Mouse (Mus musculus): ENCODE data around the gene Pde10a.
"Not testable (repeated sequence)": the region's sequence is repeated elsewhere in the genome, so short reads cannot be mapped to it uniquely, and the experiment has no call there.

Gene Pde10a

DNA sequence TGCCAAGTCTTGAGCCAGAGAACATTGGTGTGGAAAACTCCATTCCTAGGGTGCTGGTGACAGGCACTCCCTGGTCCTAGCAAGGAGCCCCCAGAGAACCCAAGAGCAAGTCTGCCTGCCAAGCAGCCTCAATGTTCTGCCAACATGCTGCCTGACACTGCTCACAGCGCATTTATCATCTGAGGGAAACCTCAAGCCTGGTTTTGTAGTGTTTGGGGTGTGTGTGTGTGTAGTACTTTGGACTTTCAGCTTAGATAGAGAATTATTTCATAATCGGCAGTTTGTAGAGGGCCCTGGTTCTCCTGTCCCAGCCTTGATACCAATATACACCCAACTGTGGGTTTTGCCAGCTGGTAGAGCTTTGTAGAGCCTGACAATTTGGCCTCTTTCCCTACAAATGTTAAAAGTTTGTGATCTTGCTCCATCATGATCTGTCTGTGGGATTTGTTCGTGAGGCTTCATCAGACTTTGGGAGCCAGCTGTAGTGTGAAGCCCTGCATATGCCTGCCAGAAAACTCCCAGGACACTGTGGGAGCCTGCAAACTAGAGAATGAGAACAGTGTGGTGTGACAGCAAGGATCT lies 127.6 kb downstream of the Pde10a start:
- DNase-seq, result no peak

DNA sequence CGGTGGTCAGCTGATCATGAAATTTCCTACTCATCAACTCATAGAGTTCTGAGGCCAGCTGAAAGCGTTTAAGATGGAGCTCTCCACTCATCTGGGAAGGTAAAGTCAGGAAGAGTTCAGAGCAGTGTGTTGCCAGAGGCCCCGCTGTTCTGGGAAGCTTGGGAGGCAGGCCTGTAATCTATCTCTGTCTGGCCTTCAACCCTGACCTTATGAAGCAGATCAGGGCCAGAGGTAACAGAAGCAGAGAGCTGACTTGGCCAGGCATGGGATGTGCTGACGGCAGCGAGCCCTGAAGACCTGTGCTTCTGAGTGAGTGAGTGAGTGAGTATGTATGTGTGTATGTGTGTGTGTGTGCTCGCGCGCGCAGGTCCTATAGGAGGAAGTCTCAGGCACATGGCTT lies 132.5 kb downstream of the Pde10a start:
- DNase-seq, result no peak

DNA sequence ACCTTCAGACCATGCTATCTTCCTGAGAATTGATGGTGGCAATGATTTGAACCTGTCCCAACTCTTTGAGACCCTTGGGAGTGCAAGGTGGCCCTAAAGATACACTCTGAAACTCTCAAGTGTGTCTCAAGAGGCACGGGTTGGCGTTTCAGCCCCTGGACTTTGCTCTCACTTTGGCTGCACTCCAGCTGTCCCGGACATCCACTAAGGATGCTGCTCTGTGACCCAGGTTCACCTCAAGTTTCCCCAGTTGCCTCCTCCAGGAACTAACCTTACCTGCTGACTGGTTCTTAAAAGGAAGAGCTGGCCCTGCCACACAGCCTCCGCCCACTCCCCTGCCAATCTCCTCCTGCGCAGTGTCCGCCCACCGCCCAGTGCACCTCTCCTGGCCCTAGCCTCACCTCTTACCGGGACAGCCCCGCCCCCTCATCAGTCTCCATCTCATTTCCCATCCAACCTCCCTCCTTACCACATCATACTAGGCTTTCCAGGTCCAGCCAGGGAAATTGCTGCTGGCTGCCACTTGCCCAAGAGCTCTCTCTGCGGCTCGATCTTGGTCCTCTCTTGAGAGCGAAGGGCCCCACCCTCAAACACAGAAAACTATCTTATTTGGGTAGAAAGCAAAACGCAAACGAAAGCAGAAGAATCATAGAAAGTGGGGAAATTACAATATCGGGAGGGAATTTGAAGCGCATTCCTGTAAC lies 133.7 kb downstream of the Pde10a start:
- peak; percentile 45 for DNase-seq

DNA sequence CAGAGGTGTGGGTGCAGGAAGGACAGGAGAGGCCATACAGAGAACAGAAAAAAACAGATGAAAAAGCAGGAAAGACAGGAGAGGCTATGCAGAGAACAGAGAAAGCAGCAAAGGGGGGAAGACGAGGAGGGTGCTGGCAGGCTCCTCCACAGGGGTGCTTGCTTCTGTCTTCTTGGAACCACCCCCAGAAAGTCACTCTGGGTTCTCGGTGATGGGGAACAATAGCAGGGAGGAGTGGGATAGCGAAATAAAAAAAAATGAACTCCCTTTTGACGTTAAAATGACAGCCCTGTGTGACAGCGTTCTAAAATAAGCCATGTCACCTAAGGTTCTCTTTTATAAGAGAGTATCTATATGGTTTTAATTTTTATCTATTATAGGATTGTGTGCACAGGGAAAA lies 141.7 kb downstream of the Pde10a start:
- peak; percentile 28 for DNase-seq

DNA sequence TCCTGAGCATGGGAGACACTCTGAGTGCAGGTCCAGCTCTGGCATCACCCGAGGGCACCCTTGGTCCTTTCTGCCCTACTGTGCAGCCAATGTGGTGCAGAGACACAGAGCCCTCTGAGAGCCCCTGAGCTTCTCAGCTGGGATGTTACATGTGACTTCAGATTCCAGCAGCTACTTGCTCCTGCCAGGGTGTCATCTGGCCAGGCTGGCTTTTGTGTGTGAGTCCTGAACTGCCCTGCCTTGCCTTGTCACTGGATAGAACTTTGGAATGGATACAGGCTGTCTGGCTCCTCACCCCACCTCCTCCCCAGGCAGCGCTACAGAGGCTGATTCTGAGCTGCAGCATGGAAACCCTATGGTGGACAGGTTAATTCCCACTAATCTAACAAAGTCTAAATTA lies 149.5 kb downstream of the Pde10a start:
- DNase-seq, result no peak

DNA sequence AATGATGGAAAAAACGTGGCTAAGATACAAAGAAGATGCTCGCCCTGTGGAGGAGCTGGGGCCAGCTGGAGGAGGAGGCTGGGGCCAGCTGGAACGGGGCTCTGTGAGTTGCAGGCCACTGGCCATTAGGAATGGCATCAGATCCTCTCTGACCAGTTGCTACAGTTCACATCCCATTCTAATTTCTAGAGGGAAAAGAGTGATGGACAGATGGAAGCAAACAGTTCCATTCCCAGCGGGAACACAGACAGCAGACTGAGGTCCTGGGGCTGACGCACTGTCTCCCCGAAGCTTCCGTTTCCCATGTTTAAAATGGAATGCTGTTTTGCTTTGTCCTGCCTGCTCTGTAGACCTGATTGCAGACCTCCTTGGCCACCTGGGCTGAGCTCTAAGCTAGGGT lies 161.2 kb downstream of the Pde10a start:
- no peak for DNase-seq

DNA sequence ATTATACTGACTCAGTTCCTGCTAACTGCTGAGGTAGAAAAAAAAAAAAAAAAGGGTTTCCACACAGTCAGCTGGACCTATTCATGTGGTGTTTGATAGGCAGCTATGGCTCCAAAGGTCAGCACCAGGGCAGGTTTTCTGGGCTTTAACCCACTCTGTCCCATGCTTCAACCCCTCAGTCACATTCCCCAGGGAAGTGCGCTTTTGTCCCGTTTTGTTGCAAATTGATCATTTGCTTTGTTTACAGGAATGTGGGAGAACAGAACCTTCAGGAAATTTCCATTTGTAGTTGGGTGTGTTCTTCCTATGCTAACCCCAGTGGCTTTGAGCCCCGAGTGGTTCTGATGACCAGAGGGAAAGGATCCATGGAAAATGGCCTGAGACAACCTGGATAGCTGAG lies 162.9 kb downstream of the Pde10a start:
- DNase-seq, result no peak

DNA sequence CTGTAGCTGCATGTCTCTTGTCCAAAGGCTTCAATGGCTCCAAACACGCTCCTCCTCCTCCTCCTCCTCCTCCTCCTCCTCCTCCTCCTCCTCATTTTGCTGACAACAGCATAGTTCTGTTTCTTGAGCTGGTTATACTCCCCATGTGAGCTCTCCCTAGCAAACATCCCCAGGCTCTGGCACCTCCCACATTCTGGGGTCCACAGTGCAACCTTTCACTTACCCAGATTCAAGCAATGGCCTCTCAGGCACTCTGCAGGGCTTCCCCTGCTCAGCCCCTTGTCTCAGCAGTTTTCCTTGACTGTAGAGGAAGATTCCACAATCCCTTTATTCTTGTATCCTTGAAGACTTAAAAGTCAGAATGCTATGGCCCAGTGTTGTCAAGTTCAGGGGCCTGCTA lies 173.1 kb downstream of the Pde10a start:
- DNase-seq, result no peak

DNA sequence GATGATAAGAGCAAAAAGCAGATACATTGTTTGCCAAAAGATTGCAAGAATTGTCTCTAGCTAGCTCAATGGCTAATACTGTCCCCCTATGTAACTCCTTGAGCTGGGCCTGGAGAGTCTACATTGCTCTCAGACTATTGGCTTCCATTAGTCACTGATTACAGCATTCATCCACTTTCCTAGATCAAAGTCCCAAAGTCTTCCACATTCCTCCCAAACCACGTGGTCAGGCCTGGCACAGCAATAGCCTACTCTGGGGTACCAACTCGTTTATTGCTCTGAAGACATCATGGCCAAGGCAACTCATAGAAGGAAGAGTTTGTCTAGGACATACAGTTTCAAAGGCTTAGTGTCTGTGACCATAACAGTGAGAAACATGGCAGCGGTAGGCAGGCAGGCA lies 173.6 kb downstream of the Pde10a start:
- no peak for DNase-seq

DNA sequence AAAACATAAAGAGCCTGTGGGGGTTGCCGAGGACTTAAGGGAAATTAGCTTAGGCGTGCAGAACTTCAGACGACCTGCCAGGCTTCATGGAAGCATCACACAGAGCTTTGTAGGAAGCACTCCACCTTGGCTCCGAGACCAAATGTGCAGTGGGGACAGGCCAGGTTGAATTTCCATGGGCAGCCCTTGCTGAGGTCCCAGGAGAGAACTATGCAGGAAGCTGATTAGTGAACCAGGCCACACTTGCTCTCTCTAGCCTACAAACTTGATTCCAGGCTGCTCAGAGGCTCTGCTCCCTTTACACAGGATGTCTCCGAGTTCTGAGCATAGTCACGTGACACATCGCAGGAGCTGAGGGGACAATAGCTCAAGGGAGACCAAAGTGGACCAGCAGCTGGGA lies 175.9 kb downstream of the Pde10a start:
- no peak for DNase-seq

DNA sequence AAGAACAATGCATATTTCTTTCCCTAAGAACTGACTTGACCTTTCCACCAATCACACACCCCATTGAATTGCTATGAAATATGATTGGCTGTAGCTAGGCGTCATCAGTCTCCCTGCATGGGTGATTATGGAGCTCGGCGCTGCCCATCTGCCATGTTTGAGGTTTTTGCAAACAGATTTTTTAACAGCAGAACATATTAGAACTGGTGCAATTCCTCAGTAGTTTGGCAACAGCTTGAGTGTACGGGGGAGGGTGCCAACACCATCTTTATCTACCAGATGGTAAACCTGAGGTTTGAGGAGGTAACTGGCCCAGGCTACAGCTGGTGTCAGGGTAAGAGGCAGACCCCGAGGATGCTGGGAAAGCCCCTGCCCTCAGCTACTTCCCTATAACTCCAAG lies 177.3 kb downstream of the Pde10a start:
- peak; percentile 48 for DNase-seq

DNA sequence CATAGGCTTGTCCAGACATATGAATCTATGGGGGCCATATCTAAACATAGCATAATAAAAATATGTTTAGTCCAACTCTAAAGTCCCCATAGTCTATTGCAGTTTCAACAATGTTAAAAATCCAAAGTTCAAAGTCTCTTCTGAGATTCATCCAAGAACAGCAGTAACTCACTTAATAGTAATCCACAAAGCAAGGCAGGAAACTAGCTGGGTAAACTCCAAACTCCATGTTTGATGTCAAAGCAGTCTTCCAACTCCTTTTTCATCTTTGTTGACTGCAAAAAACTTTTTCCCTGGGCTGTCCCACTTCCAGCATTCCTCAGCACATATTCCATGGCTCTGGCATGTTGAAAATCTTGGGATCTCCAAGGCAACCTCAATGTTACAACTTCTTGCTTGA lies 182.8 kb downstream of the Pde10a start:
- DNase-seq, result no peak

DNA sequence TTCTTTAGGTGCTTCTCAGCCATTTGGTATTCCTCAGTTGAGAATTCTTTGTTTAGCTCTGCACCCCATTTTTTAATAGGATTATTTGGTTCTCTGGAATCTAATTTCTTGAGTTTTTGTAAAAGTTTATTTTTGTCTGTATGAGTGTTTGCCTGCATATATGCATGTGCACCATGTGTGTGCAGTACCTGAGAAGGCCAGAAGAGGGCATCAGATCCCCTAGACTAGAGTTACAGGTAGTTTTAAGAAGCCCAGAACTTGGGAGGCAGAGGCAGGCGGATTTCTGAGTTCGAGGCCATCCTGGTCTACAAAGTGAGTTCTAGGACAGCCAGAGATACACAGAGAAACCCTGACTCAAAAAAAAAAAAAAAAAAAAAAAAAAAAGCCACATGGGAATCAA lies 187.6 kb downstream of the Pde10a start:
- DNase-seq, result not testable (repeated sequence)

DNA sequence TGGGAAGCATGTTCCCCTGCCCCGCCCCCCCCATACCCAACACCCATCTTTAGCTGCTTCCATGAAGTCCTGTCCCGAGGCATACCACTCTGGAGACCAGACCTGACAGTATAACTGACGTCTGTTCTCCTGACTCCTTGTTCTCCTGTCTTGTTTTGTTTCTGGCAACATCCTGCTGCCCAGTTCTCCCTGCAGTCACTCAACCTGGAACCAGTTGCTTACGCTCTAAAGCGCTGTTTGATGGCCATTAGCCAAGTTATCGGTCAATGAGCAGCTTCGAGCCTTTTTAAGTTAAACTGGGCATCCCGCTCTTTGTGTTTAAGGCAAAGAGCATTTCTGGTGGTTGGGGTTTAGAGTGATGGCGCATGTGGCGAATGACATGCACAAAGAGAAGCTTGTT lies 195.8 kb downstream of the Pde10a start:
- no peak for DNase-seq

DNA sequence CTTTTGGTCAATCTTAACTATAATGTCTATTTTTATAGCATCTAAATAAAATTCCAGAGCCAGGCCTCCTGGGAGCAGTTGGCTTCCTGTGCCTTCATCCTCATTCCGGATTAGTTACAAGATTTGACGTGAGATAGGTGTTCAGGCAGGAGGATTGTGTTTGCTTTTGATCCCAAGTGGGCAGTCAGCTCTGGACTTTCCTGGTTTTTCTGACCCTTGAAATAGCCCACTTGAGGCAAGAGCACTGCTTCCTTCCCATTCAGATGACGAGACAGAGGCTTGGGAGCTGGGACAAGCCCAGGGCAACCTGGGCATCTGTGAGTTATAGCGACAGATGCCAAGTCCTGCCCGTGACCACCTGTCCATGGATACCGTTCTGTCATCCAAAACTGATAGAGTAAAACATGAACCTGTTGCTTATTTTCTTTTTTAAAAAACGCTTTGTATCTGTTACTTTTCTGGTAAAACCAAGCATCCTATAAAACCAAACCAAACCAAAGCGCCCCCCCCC lies 199.3 kb downstream of the Pde10a start:
- DNase-seq, result no peak

DNA sequence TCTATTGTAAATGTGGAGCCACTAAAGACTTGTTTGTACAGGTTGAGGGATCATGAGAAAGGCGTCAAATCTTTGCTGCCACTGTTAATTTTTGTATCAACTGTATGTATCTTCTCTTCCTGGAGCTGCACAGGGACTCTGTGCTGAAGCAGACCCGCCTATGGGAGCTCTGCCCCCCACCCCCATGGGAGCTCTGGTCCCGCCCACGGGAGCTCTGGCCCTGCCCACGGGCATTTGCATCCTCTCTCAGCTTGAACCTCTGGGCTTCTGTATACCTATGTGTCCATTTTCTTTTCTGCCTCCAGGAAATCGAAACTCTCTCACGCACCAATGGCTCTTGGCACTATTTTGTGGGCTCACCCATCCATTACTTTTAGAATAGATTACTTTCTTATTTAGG lies 203.5 kb downstream of the Pde10a start:
- no peak for DNase-seq

DNA sequence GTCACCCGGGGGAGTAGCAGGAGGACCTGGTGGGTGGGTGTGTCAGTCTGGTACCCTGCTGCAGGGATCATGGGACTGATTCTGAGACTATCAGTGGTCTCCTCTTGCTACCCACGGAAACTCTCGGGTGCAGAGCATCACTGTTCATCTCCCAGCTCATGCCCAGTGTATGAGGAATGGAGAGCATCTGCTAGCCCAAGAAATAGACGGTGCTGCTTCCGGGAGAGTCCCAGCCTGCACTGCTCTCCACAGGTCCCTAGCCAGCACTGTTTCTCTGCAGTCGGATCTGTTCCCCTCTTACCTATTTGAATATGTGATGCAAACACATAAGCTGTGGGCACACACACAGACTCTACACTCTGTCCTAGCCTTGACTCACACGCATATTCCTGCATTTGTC lies 204.6 kb downstream of the Pde10a start:
- DNase-seq, result peak; percentile 27

DNA sequence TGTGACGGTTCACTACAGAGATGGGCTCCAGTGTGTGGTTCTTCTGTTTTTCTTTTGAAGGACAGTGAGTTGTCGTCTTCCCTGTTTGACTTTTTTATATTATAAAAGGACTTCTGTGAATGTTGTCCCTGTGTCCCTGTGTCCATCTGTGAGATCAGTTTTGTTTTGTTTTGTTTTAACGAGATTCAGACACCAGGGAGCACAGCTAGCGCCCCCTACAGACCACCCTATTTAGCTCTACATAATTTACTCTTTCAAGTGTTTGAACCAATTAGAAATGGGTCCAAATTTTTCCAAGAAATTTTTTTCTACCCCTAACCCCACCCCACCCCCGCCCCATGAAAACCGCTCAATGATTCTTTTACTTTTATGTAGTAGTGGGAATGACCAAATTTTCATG lies 205.9 kb downstream of the Pde10a start:
- DNase-seq, result no peak

DNA sequence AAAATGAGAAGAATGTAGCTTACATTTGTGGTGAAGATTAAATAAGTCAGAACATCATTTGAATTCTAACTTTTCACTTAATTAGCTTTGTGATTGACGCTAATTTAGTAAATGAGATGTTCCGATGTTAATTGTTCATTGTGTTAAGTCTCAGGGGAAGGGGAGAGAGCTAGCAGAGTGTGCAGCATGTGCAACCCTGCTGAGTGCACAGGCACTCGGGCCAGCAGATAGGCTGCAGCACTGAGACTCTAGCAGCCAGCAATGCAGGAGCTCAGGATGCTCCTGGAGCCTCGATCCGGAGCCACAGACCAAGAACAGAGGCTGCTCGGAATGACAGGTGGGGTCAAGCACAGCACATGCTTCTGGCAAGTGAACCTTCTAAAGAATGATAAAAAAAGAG lies 211.1 kb downstream of the Pde10a start:
- DNase-seq, result no peak

DNA sequence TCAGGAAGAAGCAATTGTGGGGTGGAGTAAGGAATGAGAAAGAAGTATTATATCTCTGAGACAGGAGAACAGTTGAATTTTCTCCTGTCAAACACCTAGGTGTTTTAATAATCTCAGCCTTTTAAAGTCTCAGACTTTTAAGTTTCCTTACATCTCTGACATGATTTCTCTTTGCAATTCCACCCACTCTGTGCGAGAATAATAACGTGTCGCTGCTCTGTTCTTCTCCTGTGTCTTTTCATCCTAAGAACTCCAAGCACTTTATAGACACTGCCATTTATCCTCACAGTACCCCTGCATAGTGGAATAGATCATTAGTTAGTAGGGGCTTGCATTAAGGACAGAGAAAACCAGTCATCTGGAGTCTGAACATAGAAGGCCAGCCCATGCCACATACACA lies 217.6 kb downstream of the Pde10a start:
- DNase-seq, result no peak

DNA sequence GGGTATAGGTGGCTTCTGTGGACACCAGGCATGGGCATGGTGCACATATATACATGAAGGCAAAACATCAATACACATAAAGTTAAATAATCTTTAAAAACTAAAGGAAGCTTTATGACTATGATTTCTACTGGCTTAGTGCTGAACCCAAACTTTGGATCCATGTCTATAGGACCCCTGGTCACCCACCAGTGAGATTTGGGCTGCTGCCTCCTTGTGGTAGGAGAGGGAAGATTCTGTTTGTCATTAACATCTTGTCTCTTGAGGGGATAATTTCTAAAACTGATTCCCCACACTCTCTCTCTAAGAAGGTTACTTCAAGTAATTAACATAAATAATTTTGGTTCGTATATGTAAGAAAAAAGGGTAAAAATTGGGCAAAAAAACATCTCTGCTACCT lies 220.2 kb downstream of the Pde10a start:
- DNase-seq, result no peak

DNA sequence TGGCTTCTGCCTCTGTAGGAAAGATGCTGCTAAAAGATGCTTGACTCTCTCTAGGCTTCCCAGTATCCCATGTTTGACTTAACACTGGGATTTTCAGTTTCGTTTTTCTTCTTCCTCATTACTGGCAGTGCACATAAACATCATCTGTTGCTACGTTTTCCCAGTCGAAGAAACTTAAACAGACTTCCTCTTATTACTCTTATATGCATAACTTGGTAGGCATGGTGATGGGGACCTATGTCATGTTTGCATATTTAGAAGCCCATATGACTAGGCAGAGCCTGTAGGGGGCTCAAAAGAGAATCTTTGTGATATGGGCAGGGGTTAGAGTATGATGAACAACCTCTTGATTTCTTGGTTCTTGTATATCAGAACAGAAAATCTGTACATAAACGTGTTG lies 224.3 kb downstream of the Pde10a start:
- DNase-seq, result no peak

DNA sequence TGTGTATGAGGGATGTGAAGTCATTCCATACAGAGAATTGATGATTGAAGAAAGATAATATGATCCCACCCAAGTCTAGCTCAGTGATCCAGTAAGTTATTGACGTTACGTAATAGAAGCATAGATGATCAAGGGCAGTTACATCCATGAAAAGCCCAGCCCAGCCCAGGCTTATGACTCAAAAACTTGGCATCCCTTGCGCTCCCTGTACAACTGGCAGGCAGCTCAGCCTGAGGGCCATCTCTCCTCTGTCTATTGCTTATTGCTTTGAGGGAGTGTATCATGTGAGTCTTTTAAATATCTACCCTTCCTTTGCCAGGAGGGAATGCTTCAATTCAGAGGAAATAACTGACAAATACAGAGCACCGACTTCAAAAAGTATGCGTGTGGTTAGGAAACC lies 232.4 kb downstream of the Pde10a start:
- no peak for DNase-seq

DNA sequence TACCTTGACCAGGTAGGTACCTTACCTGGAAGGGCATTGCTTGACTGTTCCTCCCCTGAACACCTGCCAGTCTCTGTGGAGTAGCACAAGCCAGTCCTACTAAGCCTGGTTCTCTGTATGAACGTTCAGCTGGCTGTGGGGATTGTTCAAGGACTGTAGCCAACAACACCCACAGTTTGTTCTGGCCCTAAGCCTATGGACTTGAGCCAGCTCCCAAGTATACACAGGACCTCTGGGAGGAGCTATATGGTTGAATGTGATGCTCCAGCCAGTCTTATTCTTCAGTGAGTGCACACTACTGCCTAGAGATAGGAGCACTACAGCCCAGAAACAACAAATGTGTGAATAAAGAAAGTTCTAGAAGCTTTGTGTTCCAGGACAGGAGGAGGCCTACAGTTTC lies 238.1 kb downstream of the Pde10a start:
- peak; percentile 30 for DNase-seq

DNA sequence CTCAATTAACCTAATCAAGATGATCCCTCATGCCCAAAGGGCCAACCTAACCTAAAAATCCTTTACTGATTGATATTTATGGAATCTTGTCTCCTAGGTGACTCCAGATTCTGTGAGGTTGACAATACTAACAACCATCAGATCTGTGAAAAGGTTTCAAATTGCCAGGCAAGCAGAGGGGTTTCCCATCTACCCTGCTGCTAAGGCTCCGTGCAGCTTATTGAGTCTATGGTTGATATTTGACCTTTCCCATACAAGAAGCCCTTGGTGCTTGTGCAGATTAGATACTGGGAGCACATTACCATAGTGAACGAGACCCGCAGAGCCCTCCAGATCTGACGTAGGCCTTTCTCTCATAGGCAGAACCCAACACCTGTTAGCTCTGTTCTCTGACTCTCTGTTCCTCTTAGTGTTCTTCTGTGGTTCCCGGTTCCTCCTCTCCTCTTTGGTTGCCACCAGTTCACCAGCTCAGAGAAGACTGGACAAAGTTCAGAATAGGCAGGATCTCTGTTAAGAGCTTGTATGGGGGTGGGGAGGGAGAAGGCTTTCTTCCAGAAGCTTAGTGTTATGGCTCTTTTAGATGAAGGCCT lies 240.9 kb downstream of the Pde10a start:
- DNase-seq, result no peak
